Mouse (Mus musculus): ENCODE results near the gene Gps2. TPM values are rescaled to one million over a fixed set of nuclear protein-coding genes. Genes with fewer than 3 reads are reported as not detected.

Gene Gps2
- total and polyA plus RNA-seq, 3 experiments, result 25.0 to 73.6 (median 29.4) TPM

- dilution Hi-C loops (cut with MboI; ENCODE audit: extremely low pct_ligation_motif_present, extremely low pct_unique_long_range_greater_than_20kb, low sequenced_read_pairs) (no loop called here), in situ Hi-C loops (cut with MboI; ENCODE audit: low pct_ligation_motif_present, low pct_unique_long_range_greater_than_20kb, low sequenced_read_pairs) (loop anchor here (5.0 kb wide), 1 partner anchor 37 kb away; the partner anchor contains the start of gene Kctd11)
- peaks cover 17 to 57% of the 10 kb centered on the region in 2 experiments for H3K4me1 ChIP-seq (ENCODE audit: control insufficient read depth in 1 of 2, insufficient read depth in 2 of 2)
- H3K4me3 ChIP-seq (replicated peaks in 1 of 3; ENCODE audit: low read depth in 2 of 3, low read length in 2 of 3, poor library complexity in 1 of 3), result peak overlapping the region; percentile 90 to 99 (median 95)
- peak; percentile 97 for TF ChIP-seq SIN3A (IDR thresholded peaks at IDR 0.05; ENCODE audit: low read length)
- TF ChIP-seq RAD21 (IDR thresholded peaks at IDR 0.05; ENCODE audit: low read depth, low read length), result no peak
- peak; percentile 89 for TF ChIP-seq MXI1 (IDR thresholded peaks at IDR 0.05; ENCODE audit: low read depth, low read length)
- peak; percentile 87 for TF ChIP-seq POLR2A (IDR thresholded peaks at IDR 0.05; ENCODE audit: low read depth, low read length)
- TF ChIP-seq GABPA (IDR thresholded peaks at IDR 0.05; ENCODE audit: insufficient replicate concordance, low read depth, low read length), result no peak
- TF ChIP-seq ETS1 (conservative IDR thresholded peaks at IDR 0.05; ENCODE audit: low read depth, low read length), result peak; percentile 86
- TF ChIP-seq CHD2 (IDR thresholded peaks at IDR 0.05; ENCODE audit: low read length), result peak; percentile 75
- 0 out of 2 replicates have a peak, but pooled peaks have one; percentile 43 for TF ChIP-seq E2F4 (IDR thresholded peaks at IDR 0.05; ENCODE audit: insufficient replicate concordance, low read depth, low read length)
- TF ChIP-seq POLR2AphosphoS2 (IDR thresholded peaks at IDR 0.05; ENCODE audit: low read depth, low read length), result peak; percentile 83
- peak; percentile 98 for TF ChIP-seq MAZ (IDR thresholded peaks at IDR 0.05; ENCODE audit: low read depth, low read length)
- no peak for TF ChIP-seq SMC3 (IDR thresholded peaks at IDR 0.05; ENCODE audit: low read depth, low read length)
- peak; percentile 82 for TF ChIP-seq TCF12 (IDR thresholded peaks at IDR 0.05; ENCODE audit: low read depth, low read length)
- peak; percentile 96 for TF ChIP-seq MYC (IDR thresholded peaks at IDR 0.05; ENCODE audit: low read depth, low read length)
- no peak for TF ChIP-seq JUN (IDR thresholded peaks at IDR 0.05; ENCODE audit: insufficient read depth, low read depth, low read length)
- peak; percentile 91 for TF ChIP-seq TBP (conservative IDR thresholded peaks at IDR 0.05; ENCODE audit: low read depth, low read length)
- TF ChIP-seq HCFC1 (IDR thresholded peaks at IDR 0.05; ENCODE audit: low read depth, low read length), result peak; percentile 65; the same call in 1 of the 2 replicates
- TF ChIP-seq ZNF384 (IDR thresholded peaks at IDR 0.05; ENCODE audit: low read depth, low read length), result no peak
- TF ChIP-seq MAX (IDR thresholded peaks at IDR 0.05; ENCODE audit: low read length), result peak; percentile 87
- TF ChIP-seq RCOR1 (conservative IDR thresholded peaks at IDR 0.05; ENCODE audit: low read depth, low read length), result 0 out of 2 replicates have a peak, but pooled peaks have one; percentile 32
- TF ChIP-seq NELFE (IDR thresholded peaks at IDR 0.05; ENCODE audit: low read depth, low read length), result peak; percentile 43
- TF ChIP-seq NRF1 (IDR thresholded peaks at IDR 0.05; ENCODE audit: low read depth, low read length), result peak; percentile 35
- 0 out of 2 replicates have a peak, but pooled peaks have one; percentile 40 for TF ChIP-seq ELF1 (IDR thresholded peaks at IDR 0.05; ENCODE audit: low read depth, low read length)
- no peak; the same call in 1 of the 2 replicates for TF ChIP-seq MAFK (IDR thresholded peaks at IDR 0.05; ENCODE audit: insufficient replicate concordance, low read length)
- peak; percentile 83 for TF ChIP-seq MEF2A (IDR thresholded peaks at IDR 0.05; ENCODE audit: borderline replicate concordance, low read depth, low read length)
- TF ChIP-seq IRF4 (IDR thresholded peaks at IDR 0.05; ENCODE audit: low read depth, low read length), result peak; percentile 81; the same call in 1 of the 2 replicates
- TF ChIP-seq BHLHE40 (IDR thresholded peaks at IDR 0.05; ENCODE audit: low read depth, low read length), result peak; percentile 89
- peaks cover 51% of the 10 kb centered on the region for H3K79me2 ChIP-seq (replicated peaks; ENCODE audit: control insufficient read depth, extremely low read depth, insufficient read depth, poor library complexity, severe bottlenecking)
- H3K27ac ChIP-seq (ENCODE audit: insufficient read depth, low read depth), result peak overlapping the region; percentile 89
- peak overlapping the region; percentile 97 for H3K9ac ChIP-seq (ENCODE audit: insufficient read depth, low read depth)
- H3K9me3 ChIP-seq (replicated peaks; ENCODE audit: low read length), result no peaks in the 10 kb centered on the region
- peak; percentile 98 for DNase-seq (ENCODE audit: extremely low read depth)
- no peaks in the 10 kb centered on the region for H3K27me3 ChIP-seq (replicated peaks)
- H3K36me3 ChIP-seq (replicated peaks in 1 of 2; ENCODE audit: control insufficient read depth in 1 of 2, insufficient read depth in 1 of 2, low read length in 1 of 2), result peaks cover 41 to 47% of the 10 kb centered on the region in 2 experiments
- peak overlapping the region; percentile 67 for H3K4me2 ChIP-seq (ENCODE audit: insufficient read depth, low read depth, poor library complexity, severe bottlenecking)
These were observed 6.1 kb downstream of the Gps2 start for GRCm38 (mm10) chr11:69919661-69920265.
